Mouse (Mus musculus) megakaryocyte-erythroid progenitor cell, adult 5-6 weeks (primary cell): ENCODE results near the gene Card10. TPM values are rescaled to one million over a fixed set of nuclear protein-coding genes. Genes with fewer than 3 reads are reported as not detected.
"Not testable (repeated sequence)": the region's sequence is repeated elsewhere in the genome, so short reads cannot be mapped to it uniquely, and the experiment has no call there.

ENCODE experiments used
- ATAC-seq: replicated peaks from 2 replicates; pipeline ENCODE4 v1.8.0; 2016; ENCODE audit warnings: mild to moderate bottlenecking, inconsistent platforms; ENCODE audit not compliant: severe bottlenecking, poor library complexity, low FRiP score, low TSS enrichment
- total RNA-seq, 2 experiments: library from RNA; stranded (forward) in 1 of 2; stranded (reverse) in 1 of 2; fragments of 200-1000, 215-1000 nt in 1 of 2; fragments of >200 nt in 1 of 2; fragmentation: Nextera tagmentation in 1 of 2; gene quantifications; 2 replicates each; pipeline ENCODE4 v1.2.3; 2014 to 2017

Card10 gene
- 0.42 TPM in 1 of 2 replicates, not detected in the other for total RNA-seq (2014; fragmentation: Nextera tagmentation)
- not detected in 2 replicates for total RNA-seq (2017)

DNA sequence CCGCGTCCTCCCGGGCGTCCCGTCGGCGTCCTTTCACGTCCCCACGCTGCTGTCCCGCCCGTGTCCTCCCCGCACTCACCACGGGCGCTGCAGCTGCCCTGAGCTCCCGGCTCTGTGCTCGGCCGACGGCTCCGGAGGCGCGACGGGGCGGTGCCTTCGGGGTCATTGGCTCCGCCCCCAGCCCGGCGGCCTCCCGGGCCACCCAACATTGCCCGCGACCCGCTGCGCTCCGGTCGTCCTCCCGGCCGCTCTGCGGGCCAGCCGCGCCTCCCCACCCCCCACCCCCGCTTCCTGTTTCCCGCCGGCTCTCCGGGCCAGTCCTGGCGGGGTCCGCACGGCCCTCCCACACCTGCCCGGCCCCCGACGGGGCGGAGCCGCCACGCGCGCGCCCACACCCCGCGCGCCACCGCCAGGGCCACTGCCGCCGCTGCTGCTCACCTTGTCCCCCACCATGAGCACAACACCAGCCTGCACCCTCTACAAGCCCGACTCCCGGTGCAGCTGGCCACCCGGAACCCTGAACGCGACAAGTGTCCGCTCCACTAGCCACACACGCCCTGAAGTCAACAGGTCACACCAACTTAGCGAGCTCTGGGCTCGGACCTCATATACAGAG, at the start of gene Card10:
Card10 (minus strand) TSS at position 267 of the 616 bp plus-strand sequence.
- peak; percentile 49 for ATAC-seq

- ATAC-seq, result peak; percentile 89
Measured at GRCm38 (mm10) chr15:78851505-78852153, 48.8 kb upstream of the Card10 start.

GRCm38 (mm10) chr15:78850944-78851343, 48.1 kb upstream of the Card10 start:
- ATAC-seq, result no peak

GRCm38 (mm10) chr15:78850059-78850824, 47.4 kb upstream of the Card10 start:
- ATAC-seq, result no peak

DNA sequence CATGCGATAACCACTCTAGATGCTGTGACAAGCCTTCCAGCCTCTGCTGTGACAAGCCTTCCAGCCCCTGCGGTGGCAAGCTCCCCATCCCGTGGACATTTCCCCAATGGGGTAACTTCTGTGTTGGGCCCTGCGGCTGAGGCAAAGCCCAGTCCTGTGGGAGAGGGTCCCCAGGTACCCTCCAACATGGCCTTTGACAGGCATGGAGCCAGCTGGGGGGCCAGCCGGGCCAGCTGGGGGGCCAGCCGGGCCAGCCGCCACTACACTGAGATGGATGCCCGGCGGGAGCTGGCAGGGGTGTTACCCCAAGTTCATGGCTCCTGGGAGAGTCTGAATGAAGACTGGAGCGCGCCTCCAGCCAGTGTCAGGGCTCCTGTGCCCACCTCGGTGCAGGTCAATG, 46.6 kb upstream of the Card10 start:
- no peak for ATAC-seq

DNA sequence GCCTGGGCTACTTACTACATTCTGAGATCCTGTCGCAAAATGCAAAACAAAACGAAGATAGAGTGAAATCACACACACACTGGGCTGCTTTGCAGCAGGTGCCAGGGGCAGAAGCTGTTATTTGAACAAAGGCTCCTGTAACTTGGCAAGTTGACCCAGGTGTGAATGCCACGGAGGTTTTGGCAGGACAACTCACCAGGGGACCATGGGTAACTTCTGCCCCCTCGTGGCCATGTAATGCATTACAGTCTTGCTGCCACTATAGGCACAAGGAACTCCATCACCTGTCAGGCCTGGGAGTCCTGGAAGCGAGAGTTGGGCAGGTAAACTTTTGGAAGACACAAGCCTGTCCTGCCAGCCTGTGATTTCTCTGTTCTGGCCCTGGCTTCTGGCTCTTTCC, 45.6 kb upstream of the Card10 start:
- ATAC-seq, result 0 out of 2 replicates have a peak, but pooled peaks have one; percentile 34

GRCm38 (mm10) chr15:78846805-78847204, 44.0 kb upstream of the Card10 start:
- ATAC-seq, result not testable (repeated sequence)

- ATAC-seq, result no peak
Measured at GRCm38 (mm10) chr15:78846352-78846751, 43.5 kb upstream of the Card10 start.

- ATAC-seq, result no peak
Measured at GRCm38 (mm10) chr15:78845867-78846266, 43.0 kb upstream of the Card10 start.

DNA sequence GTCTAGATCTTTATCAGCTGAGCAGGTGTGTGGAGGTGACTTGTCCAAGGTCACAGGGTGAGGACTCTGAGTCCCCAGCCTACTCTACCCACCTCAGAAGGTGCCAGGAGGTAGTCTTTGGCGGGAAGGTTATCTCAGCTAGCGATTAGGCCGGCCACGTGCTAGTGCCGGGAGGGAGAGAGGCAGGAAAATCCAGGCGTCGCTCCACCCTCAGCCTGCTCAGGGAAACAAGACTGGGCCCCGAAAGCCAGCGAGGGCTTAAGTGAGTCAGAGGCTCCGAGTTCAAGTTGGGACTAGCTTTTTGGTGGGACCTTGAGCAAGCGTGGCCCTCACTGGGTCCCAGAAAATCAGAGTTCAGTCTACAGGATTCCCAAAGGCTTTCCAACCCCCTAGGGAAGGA, 42.5 kb upstream of the Card10 start:
- ATAC-seq, result no peak

DNA sequence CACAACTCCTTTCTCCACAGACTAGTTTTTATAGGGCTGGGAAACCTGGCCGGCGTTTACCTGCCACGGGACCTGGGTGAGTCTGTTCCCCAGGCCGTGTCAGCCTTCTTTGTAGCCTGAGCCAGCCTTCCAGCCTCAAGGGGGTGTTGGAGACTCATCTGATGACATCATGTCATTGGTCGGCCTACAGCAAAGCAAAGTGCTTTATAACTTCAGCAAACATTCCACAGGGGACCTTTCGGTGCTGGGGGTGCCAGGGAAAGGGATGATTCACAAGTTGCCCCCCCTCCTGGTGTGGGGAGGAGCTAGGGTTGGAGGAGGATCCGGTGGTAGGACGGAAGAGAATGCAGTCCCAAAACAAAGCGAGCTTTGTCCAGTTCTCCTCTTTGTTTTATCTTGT, 41.9 kb upstream of the Card10 start:
- no peak for ATAC-seq

GRCm38 (mm10) chr15:78843581-78844469, 41.0 kb upstream of the Card10 start:
- no peak for ATAC-seq

- no peak for ATAC-seq
Measured at GRCm38 (mm10) chr15:78842371-78843163, 39.7 kb upstream of the Card10 start, which contains the start of gene Cdc42ep1. Gene Cdc42ep1, plus strand, starts transcription at chr15:78842624.

- no peak for ATAC-seq
Measured at GRCm38 (mm10) chr15:78841161-78841790, 38.4 kb upstream of the Card10 start.

DNA sequence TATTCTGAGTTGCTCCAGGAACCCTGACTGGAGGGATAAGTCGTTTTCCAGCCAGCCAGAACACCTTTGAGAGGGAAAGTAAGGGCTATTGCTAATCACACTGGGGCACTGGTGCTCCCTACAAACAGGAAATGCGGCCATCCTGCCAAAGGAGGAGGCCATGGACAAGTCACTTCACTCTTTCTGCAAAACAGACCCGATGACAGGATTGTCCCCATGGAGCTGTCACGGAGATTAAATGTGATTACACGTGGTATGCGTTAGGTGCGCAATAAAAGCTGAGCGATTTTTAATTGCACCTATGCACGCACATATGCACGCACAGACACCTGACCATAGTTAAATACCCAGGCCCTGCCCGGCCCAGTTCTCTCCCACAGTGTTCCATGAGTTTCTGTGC, 37.9 kb upstream of the Card10 start:
- ATAC-seq, result no peak

DNA sequence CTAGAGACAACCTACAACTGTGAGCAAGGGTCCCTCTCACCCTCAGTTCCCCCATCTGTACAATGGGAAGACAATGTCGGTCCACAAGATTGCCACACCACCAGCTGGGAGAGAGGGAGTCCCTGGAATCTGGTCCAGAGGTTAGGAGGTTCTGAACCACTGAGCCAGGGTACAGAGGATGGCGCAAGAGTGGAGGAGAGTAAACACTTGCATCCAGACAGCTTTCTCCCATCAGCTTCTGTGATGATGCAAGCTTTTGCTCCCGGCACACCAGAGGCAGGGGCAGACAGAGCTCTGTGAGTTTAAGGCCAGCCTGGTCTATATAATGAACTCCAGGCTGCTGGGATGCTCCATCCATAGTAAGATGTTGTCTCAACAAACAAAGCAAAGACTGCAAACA, 37.4 kb upstream of the Card10 start:
- ATAC-seq, result no peak

- no peak for ATAC-seq
Measured at GRCm38 (mm10) chr15:78839744-78840143, 36.9 kb upstream of the Card10 start.

- ATAC-seq, result no peak
Measured at GRCm38 (mm10) chr15:78836086-78836621, 33.3 kb upstream of the Card10 start.
